Mouse (Mus musculus): ENCODE results near the gene Ehhadh. TPM values are rescaled to one million over a fixed set of nuclear protein-coding genes. Genes with fewer than 3 reads are reported as not detected.

Ehhadh gene
- polyA plus RNA-seq, 1 experiment from 2014 or later = 2.7 TPM

GRCm38 (mm10) chr16:21735638-21736037 lies 52.0 kb downstream of the Ehhadh start:
- no peaks in the 10 kb centered on the region for H3K4me1 ChIP-seq (replicated peaks; ENCODE audit: control insufficient read depth, insufficient read depth, low read length)
- WGBS = 88% methylated on average over 1 of the region's 1 CpGs
- H3K9ac ChIP-seq (ENCODE audit: low read depth, low read length) = no peak overlapping the region
- H3K4me3 ChIP-seq (ENCODE audit: low read depth, low read length) = no peak overlapping the region
- no peaks in the 10 kb centered on the region for H3K9me3 ChIP-seq (ENCODE audit: control insufficient read depth, low read length)
- no peak overlapping the region for H3K4me2 ChIP-seq (replicated peaks; ENCODE audit: low read depth, low read length)
- H3K27ac ChIP-seq (ENCODE audit: low read depth, low read length) = no peak overlapping the region
- H3K27me3 ChIP-seq (ENCODE audit: control insufficient read depth, insufficient read depth, low read length) = no peaks in the 10 kb centered on the region
- ATAC-seq (ENCODE audit: low FRiP score) (no peak), DNase-seq (ENCODE audit: low spot score) (no peak)
- no peaks in the 10 kb centered on the region for H3K36me3 ChIP-seq (ENCODE audit: control insufficient read depth, insufficient read depth, low read length)

GRCm38 (mm10) chr16:21727897-21728364 lies 59.7 kb downstream of the Ehhadh start:
- WGBS = 39% methylated on average over 10 of the region's 10 CpGs
- Histone ChIP-seq H3K27me3 (ENCODE audit: control insufficient read depth, insufficient read depth, low read length) (no peaks in the 10 kb centered on the region), H3K4me1 (replicated peaks; ENCODE audit: control insufficient read depth, insufficient read depth, low read length) (no peaks in the 10 kb centered on the region), H3K4me2 (replicated peaks; ENCODE audit: low read depth, low read length) (0 out of 2 replicates have a peak overlapping the region, but pooled peaks have one; percentile 31), H3K36me3 (ENCODE audit: control insufficient read depth, insufficient read depth, low read length) (no peaks in the 10 kb centered on the region), H3K4me3 (ENCODE audit: low read depth, low read length) (0 out of 2 replicates have a peak overlapping the region, but pooled peaks have one; percentile 13), H3K9ac (ENCODE audit: low read depth, low read length) (no peak overlapping the region), H3K9me3 (ENCODE audit: control insufficient read depth, low read length) (no peaks in the 10 kb centered on the region), H3K27ac (ENCODE audit: low read depth, low read length) (no peak overlapping the region)
- DNase-seq (ENCODE audit: low spot score) (peak; percentile 85), ATAC-seq (ENCODE audit: low FRiP score) (no peak; the same call in 1 of the 2 replicates)

- ATAC-seq (ENCODE audit: low FRiP score) = no peak
Measured at GRCm38 (mm10) chr16:21727421-21727820, 60.2 kb downstream of the Ehhadh start.

GRCm38 (mm10) chr16:21724261-21724660 lies 63.3 kb downstream of the Ehhadh start:
- no peak for DNase-seq (ENCODE audit: low spot score)
- H3K4me1 ChIP-seq (replicated peaks; ENCODE audit: control insufficient read depth, insufficient read depth, low read length) = no peaks in the 10 kb centered on the region
- WGBS = 96% methylated on average over 1 of the region's 1 CpGs

More at GRCm38 (mm10) chr16:21727421-21727820, 60.2 kb downstream of the Ehhadh start:
- Histone ChIP-seq H3K27me3 (ENCODE audit: control insufficient read depth, insufficient read depth, low read length) (no peaks in the 10 kb centered on the region), H3K4me2 (replicated peaks; ENCODE audit: low read depth, low read length) (no peak overlapping the region), H3K4me1 (replicated peaks; ENCODE audit: control insufficient read depth, insufficient read depth, low read length) (no peaks in the 10 kb centered on the region), H3K9ac (ENCODE audit: low read depth, low read length) (no peak overlapping the region), H3K36me3 (ENCODE audit: control insufficient read depth, insufficient read depth, low read length) (no peaks in the 10 kb centered on the region), H3K9me3 (ENCODE audit: control insufficient read depth, low read length) (no peaks in the 10 kb centered on the region), H3K4me3 (ENCODE audit: low read depth, low read length) (no peak overlapping the region), H3K27ac (ENCODE audit: low read depth, low read length) (no peak overlapping the region)
- no peak for DNase-seq (ENCODE audit: low spot score)
- 93% methylated on average over 3 of the region's 3 CpGs for WGBS

GRCm38 (mm10) chr16:21719770-21720169 lies 67.8 kb downstream of the Ehhadh start:
- H3K4me2 ChIP-seq (replicated peaks; ENCODE audit: low read depth, low read length) = no peak overlapping the region
- no peaks in the 10 kb centered on the region for H3K4me1 ChIP-seq (replicated peaks; ENCODE audit: control insufficient read depth, insufficient read depth, low read length)
- no peaks in the 10 kb centered on the region for H3K9me3 ChIP-seq (ENCODE audit: control insufficient read depth, low read length)
- no peak for ATAC-seq (ENCODE audit: low FRiP score)
- H3K27ac ChIP-seq (ENCODE audit: low read depth, low read length) = no peak overlapping the region
- no peaks in the 10 kb centered on the region for H3K36me3 ChIP-seq (ENCODE audit: control insufficient read depth, insufficient read depth, low read length)
- no peak for DNase-seq (ENCODE audit: low spot score)
- H3K27me3 ChIP-seq (ENCODE audit: control insufficient read depth, insufficient read depth, low read length) = no peaks in the 10 kb centered on the region
- H3K9ac ChIP-seq (ENCODE audit: low read depth, low read length) = no peak overlapping the region
- no peak overlapping the region for H3K4me3 ChIP-seq (ENCODE audit: low read depth, low read length)
- 92% methylated on average over 7 of the region's 7 CpGs for WGBS

More at GRCm38 (mm10) chr16:21724261-21724660, 63.3 kb downstream of the Ehhadh start:
- no peak overlapping the region for H3K9ac ChIP-seq (ENCODE audit: low read depth, low read length)
- H3K27me3 ChIP-seq (ENCODE audit: control insufficient read depth, insufficient read depth, low read length) = no peaks in the 10 kb centered on the region
- no peaks in the 10 kb centered on the region for H3K36me3 ChIP-seq (ENCODE audit: control insufficient read depth, insufficient read depth, low read length)
- H3K4me3 ChIP-seq (ENCODE audit: low read depth, low read length) = no peak overlapping the region
- no peaks in the 10 kb centered on the region for H3K9me3 ChIP-seq (ENCODE audit: control insufficient read depth, low read length)
- no peak for ATAC-seq (ENCODE audit: low FRiP score)
- no peak overlapping the region for H3K27ac ChIP-seq (ENCODE audit: low read depth, low read length)
- H3K4me2 ChIP-seq (replicated peaks; ENCODE audit: low read depth, low read length) = no peak overlapping the region

GRCm38 (mm10) chr16:21714516-21714915 lies 73.1 kb downstream of the Ehhadh start:
- Histone ChIP-seq H3K27me3 (ENCODE audit: control insufficient read depth, insufficient read depth, low read length) (no peaks in the 10 kb centered on the region), H3K4me2 (replicated peaks; ENCODE audit: low read depth, low read length) (no peak overlapping the region), H3K36me3 (ENCODE audit: control insufficient read depth, insufficient read depth, low read length) (no peaks in the 10 kb centered on the region), H3K4me3 (ENCODE audit: low read depth, low read length) (no peak overlapping the region), H3K4me1 (replicated peaks; ENCODE audit: control insufficient read depth, insufficient read depth, low read length) (no peaks in the 10 kb centered on the region), H3K27ac (ENCODE audit: low read depth, low read length) (no peak overlapping the region), H3K9me3 (ENCODE audit: control insufficient read depth, low read length) (no peaks in the 10 kb centered on the region), H3K9ac (ENCODE audit: low read depth, low read length) (no peak overlapping the region)
- WGBS = 88% methylated on average over 10 of the region's 10 CpGs
- ATAC-seq (ENCODE audit: low FRiP score) (no peak), DNase-seq (ENCODE audit: low spot score) (no peak)

Other genes with a start within 250 kb of the Ehhadh start
- 28.1 and 33.8 TPM in 2 replicates for gene 2510009E07Rik, start 93.1 kb downstream of the Ehhadh start, polyA plus RNA-seq (2014; fragmentation: Nextera tagmentation; extraction: Ambion mirVana)
- 7.5 and 7.8 TPM in 2 replicates for gene Map3k13, start 6.5 kb upstream of the Ehhadh start, polyA plus RNA-seq (2014; fragmentation: Nextera tagmentation; extraction: Ambion mirVana)
- gene Tmem41a, start 159.7 kb upstream of the Ehhadh start, polyA plus RNA-seq (2014; fragmentation: Nextera tagmentation; extraction: Ambion mirVana) = 42.5 and 45.4 TPM in 2 replicates
- 0.18 and 0.51 TPM in 2 replicates for gene Liph, start 207.9 kb upstream of the Ehhadh start, polyA plus RNA-seq (2014; fragmentation: Nextera tagmentation; extraction: Ambion mirVana)
- gene Senp2, start 221.7 kb upstream of the Ehhadh start, polyA plus RNA-seq (2014; fragmentation: Nextera tagmentation; extraction: Ambion mirVana) = 64.3 and 66.1 TPM in 2 replicates